Mouse (Mus musculus): ENCODE measurements around the gene Gm28051. TPM values are rescaled to one million over a fixed set of nuclear protein-coding genes. Genes with fewer than 3 reads are reported as not detected.

The Gm28051 gene
- polyA plus RNA-seq, 1 experiment from 2014 or later = not detected

DNA sequence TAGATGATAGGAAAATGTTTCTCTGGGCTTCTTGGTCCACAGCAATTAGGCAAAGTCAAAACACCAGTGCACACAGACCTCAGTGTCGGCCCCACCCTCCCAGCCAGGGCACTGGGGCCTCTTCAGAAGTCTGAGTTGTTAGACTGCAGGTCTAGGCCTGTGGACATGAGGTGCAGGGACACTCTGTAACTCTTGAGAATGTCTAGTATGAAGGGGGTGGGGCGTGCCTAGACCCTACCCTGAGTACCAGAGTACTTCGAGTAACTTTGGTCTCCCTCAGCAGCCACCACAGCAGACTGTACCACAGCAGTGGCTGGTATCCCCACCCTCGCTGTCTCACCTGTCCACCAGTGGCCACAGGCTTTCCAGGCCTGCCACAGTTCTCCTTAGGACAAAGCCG, 71.2 kb downstream of the Gm28051 start:
- no peak overlapping the region for H3K4me2 ChIP-seq
- H3K9ac ChIP-seq (ENCODE audit: low read length) = no peak overlapping the region
- no peak overlapping the region for H3K4me3 ChIP-seq (ENCODE audit: low read depth, low read length)
- no peak overlapping the region for H3K27ac ChIP-seq (ENCODE audit: low read depth, low read length)
- no peak for DNase-seq (ENCODE audit: low spot score, missing footprints)
- no peaks in the 10 kb centered on the region for H3K27me3 ChIP-seq (ENCODE audit: control insufficient read depth, insufficient read depth, low read length)
- no peaks in the 10 kb centered on the region for H3K9me3 ChIP-seq (ENCODE audit: control insufficient read depth, low read length)
- H3K4me1 ChIP-seq (ENCODE audit: control insufficient read depth, insufficient read depth, low read length) = peaks cover 11% of the 10 kb centered on the region
- ATAC-seq (ENCODE audit: low FRiP score) = no peak
- 87% methylated on average over 5 of the region's 5 CpGs for WGBS
- no peaks in the 10 kb centered on the region for H3K36me3 ChIP-seq (ENCODE audit: control insufficient read depth, insufficient read depth, low read length)

- DNase-seq (ENCODE audit: low spot score, missing footprints) = no peak
- WGBS = 61% methylated on average over 9 of the region's 9 CpGs
- H3K27me3 ChIP-seq (ENCODE audit: control insufficient read depth, insufficient read depth, low read length) = no peaks in the 10 kb centered on the region
Measured at GRCm38 (mm10) chr12:102685523-102685931, 72.0 kb downstream of the Gm28051 start.

GRCm38 (mm10) chr12:102684720-102685386, 72.7 kb downstream of the Gm28051 start:
- Histone ChIP-seq H3K4me2 (no peak overlapping the region), H3K36me3 (ENCODE audit: control insufficient read depth, insufficient read depth, low read length) (no peaks in the 10 kb centered on the region), H3K4me3 (ENCODE audit: low read depth, low read length) (no peak overlapping the region), H3K9ac (ENCODE audit: low read length) (no peak overlapping the region), H3K27me3 (ENCODE audit: control insufficient read depth, insufficient read depth, low read length) (no peaks in the 10 kb centered on the region), H3K4me1 (ENCODE audit: control insufficient read depth, insufficient read depth, low read length) (peaks cover 8% of the 10 kb centered on the region), H3K9me3 (ENCODE audit: control insufficient read depth, low read length) (no peaks in the 10 kb centered on the region), H3K27ac (ENCODE audit: low read depth, low read length) (no peak overlapping the region)
- 65% methylated on average over 3 of the region's 3 CpGs for WGBS
- DNase-seq (ENCODE audit: low spot score, missing footprints) (no peak), ATAC-seq (ENCODE audit: low FRiP score) (no peak)

More at GRCm38 (mm10) chr12:102685523-102685931, 72.0 kb downstream of the Gm28051 start:
- H3K27ac ChIP-seq (ENCODE audit: low read depth, low read length) = no peak overlapping the region
- H3K4me3 ChIP-seq (ENCODE audit: low read depth, low read length) = no peak overlapping the region
- H3K4me2 ChIP-seq = no peak overlapping the region
- H3K4me1 ChIP-seq (ENCODE audit: control insufficient read depth, insufficient read depth, low read length) = peaks cover 8% of the 10 kb centered on the region
- no peak overlapping the region for H3K9ac ChIP-seq (ENCODE audit: low read length)
- ATAC-seq (ENCODE audit: low FRiP score) = no peak
- no peaks in the 10 kb centered on the region for H3K36me3 ChIP-seq (ENCODE audit: control insufficient read depth, insufficient read depth, low read length)
- no peaks in the 10 kb centered on the region for H3K9me3 ChIP-seq (ENCODE audit: control insufficient read depth, low read length)

- H3K27ac ChIP-seq (ENCODE audit: low read depth, low read length) = no peak overlapping the region
- H3K36me3 ChIP-seq (ENCODE audit: control insufficient read depth, insufficient read depth, low read length) = no peaks in the 10 kb centered on the region
- H3K9me3 ChIP-seq (ENCODE audit: control insufficient read depth, low read length) = no peaks in the 10 kb centered on the region
- no peak overlapping the region for H3K4me2 ChIP-seq
- ATAC-seq (ENCODE audit: low FRiP score) (no peak), DNase-seq (ENCODE audit: low spot score, missing footprints) (no peak)
- peaks cover 13% of the 10 kb centered on the region for H3K4me1 ChIP-seq (ENCODE audit: control insufficient read depth, insufficient read depth, low read length)
- no peak overlapping the region for H3K4me3 ChIP-seq (ENCODE audit: low read depth, low read length)
- H3K9ac ChIP-seq (ENCODE audit: low read length) = no peak overlapping the region
- H3K27me3 ChIP-seq (ENCODE audit: control insufficient read depth, insufficient read depth, low read length) = no peaks in the 10 kb centered on the region
- 43% methylated on average over 5 of the region's 5 CpGs for WGBS
Measured at GRCm38 (mm10) chr12:102683979-102684378, 73.6 kb downstream of the Gm28051 start.

DNA sequence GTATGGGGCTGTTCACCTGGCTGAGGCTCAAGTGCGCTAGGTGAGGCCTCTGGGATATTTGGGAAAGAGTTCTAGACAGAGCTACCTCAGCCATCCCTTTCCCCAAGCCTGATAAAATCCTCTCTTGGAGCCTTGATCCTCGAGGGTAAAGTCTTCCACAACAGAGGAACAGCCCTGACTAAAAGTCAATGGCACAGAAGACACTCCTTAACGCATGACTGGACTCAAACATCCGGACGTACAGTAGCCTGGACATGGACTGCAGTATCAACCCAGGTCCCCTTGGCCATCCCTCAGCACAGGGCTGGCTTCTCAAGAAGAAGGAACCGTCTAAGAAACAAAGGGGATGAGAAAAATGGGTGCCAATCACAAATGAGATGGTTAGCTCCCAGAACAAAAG, 74.1 kb downstream of the Gm28051 start:
- Histone ChIP-seq H3K9me3 (ENCODE audit: control insufficient read depth, low read length) (no peaks in the 10 kb centered on the region), H3K4me3 (ENCODE audit: low read depth, low read length) (no peak overlapping the region), H3K27me3 (ENCODE audit: control insufficient read depth, insufficient read depth, low read length) (no peaks in the 10 kb centered on the region), H3K9ac (ENCODE audit: low read length) (no peak overlapping the region), H3K27ac (ENCODE audit: low read depth, low read length) (no peak overlapping the region), H3K4me1 (ENCODE audit: control insufficient read depth, insufficient read depth, low read length) (peaks cover 18% of the 10 kb centered on the region), H3K36me3 (ENCODE audit: control insufficient read depth, insufficient read depth, low read length) (no peaks in the 10 kb centered on the region), H3K4me2 (no peak overlapping the region)
- DNase-seq (ENCODE audit: low spot score, missing footprints) (no peak), ATAC-seq (ENCODE audit: low FRiP score) (no peak)
- WGBS = 81% methylated on average over 6 of the region's 6 CpGs

DNA sequence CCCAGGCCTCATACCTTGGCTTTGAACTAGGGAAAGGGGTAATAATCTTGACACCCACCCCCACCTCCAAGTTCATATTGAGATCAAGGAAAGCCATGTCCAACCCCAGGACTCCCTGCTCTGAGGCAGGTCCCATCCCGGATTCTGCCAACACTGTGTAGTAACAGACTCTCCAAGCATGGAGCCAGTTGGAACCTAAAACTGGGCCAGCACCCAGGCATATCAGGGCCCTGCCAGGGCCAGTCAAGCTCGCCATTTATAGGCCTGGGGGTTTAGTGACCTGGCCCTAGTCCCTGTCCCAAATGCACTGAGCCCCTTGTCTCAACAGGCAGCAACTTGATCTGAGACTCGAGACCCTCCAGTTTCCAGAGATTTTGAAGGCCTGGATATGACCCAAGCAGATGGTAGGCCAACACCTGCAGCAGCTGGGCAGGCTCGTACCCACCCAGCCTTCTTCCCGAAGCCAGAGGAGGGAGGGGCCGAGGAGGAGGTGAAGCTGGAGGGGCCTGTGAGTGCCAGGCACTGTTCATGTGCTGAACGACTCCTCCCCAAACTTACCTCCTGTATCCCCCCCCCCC, 74.8 kb downstream of the Gm28051 start:
- H3K27ac ChIP-seq (ENCODE audit: low read depth, low read length) = no peak overlapping the region
- no peak overlapping the region for H3K9ac ChIP-seq (ENCODE audit: low read length)
- DNase-seq (ENCODE audit: low spot score, missing footprints) (no peak), ATAC-seq (ENCODE audit: low FRiP score) (no peak)
- peaks cover 20% of the 10 kb centered on the region for H3K4me1 ChIP-seq (ENCODE audit: control insufficient read depth, insufficient read depth, low read length)
- H3K27me3 ChIP-seq (ENCODE audit: control insufficient read depth, insufficient read depth, low read length) = no peaks in the 10 kb centered on the region
- no peaks in the 10 kb centered on the region for H3K9me3 ChIP-seq (ENCODE audit: control insufficient read depth, low read length)
- WGBS = 87% methylated on average over 6 of the region's 7 CpGs
- H3K36me3 ChIP-seq (ENCODE audit: control insufficient read depth, insufficient read depth, low read length) = no peaks in the 10 kb centered on the region
- H3K4me3 ChIP-seq (ENCODE audit: low read depth, low read length) = no peak overlapping the region
- no peak overlapping the region for H3K4me2 ChIP-seq

DNA sequence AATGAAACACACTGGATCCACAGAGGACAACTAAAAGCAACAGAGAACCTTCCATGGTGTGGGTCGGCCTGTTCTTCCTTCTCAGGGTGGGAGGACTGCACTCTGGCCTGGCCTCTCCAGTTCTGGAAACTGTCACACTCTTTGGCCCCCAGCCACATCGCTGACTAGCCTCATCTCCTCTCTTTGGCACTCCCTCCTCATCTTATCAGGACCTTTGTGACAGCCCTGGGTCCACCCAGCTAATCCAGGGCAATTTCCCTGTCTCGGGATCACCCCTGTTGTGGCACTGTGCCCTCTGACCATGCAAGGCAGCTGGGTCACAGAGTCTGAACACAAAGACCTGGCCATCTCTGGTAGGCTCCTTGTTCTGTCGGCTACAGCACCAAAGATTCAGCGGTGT, 75.5 kb downstream of the Gm28051 start:
- Histone ChIP-seq H3K27me3 (ENCODE audit: control insufficient read depth, insufficient read depth, low read length) (no peaks in the 10 kb centered on the region), H3K36me3 (ENCODE audit: control insufficient read depth, insufficient read depth, low read length) (no peaks in the 10 kb centered on the region), H3K9me3 (ENCODE audit: control insufficient read depth, low read length) (no peaks in the 10 kb centered on the region), H3K9ac (ENCODE audit: low read length) (no peak overlapping the region), H3K4me1 (ENCODE audit: control insufficient read depth, insufficient read depth, low read length) (peaks cover 20% of the 10 kb centered on the region), H3K4me2 (no peak overlapping the region), H3K4me3 (ENCODE audit: low read depth, low read length) (no peak overlapping the region), H3K27ac (ENCODE audit: low read depth, low read length) (no peak overlapping the region)
- 89% methylated on average over 5 of the region's 5 CpGs for WGBS
- ATAC-seq (ENCODE audit: low FRiP score) (no peak), DNase-seq (ENCODE audit: low spot score, missing footprints) (no peak)

DNA sequence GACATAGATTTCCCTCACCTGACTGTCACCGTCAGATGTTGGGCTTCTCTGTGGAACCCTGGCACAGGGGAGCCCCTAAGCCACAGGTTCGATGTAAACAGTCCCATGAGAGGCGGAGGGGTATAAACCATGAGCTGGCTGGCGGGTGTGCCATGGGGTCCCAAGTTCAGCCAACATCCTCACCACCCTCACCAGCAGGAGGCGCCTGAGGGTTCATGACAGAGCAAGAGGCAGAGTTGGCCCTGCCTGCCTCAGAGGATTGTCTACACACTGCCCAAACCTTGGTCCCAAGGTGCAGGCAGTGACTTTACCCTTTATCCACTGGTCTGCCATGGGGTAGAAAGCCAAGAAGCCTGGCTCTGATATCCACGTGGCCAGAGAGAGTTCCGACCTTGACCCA, 76.0 kb downstream of the Gm28051 start:
- no peak for ATAC-seq (ENCODE audit: low FRiP score)
- H3K4me1 ChIP-seq (ENCODE audit: control insufficient read depth, insufficient read depth, low read length) = peaks cover 20% of the 10 kb centered on the region
- WGBS = 73% methylated on average over 7 of the region's 7 CpGs

DNA sequence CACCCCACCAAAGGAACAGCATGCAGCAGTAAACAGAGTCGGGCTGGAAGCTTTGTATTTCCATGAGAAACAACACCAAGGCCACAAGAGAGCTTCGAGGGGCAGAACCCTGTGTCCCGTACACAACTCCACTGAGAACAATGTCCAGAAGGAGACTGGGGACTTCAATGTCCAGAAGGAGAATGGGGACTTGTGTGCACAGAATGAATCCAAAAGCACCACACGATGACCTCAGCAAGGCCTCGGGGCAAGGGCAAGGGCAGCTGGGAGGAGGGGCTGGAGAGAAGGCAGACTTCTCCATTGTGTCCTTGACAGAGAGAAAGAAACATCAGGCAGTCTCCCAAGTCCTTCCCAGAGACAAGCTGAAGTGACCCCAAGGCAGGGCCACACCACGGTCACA, 78.7 kb downstream of the Gm28051 start:
- no peak for ATAC-seq (ENCODE audit: low FRiP score)
- 26% methylated on average over 6 of the region's 6 CpGs for WGBS
- Histone ChIP-seq H3K27me3 (ENCODE audit: control insufficient read depth, insufficient read depth, low read length) (no peaks in the 10 kb centered on the region), H3K9me3 (ENCODE audit: control insufficient read depth, low read length) (no peaks in the 10 kb centered on the region), H3K36me3 (ENCODE audit: control insufficient read depth, insufficient read depth, low read length) (no peaks in the 10 kb centered on the region), H3K4me2 (no peak overlapping the region), H3K4me1 (ENCODE audit: control insufficient read depth, insufficient read depth, low read length) (peaks cover 16% of the 10 kb centered on the region), H3K4me3 (ENCODE audit: low read depth, low read length) (no peak overlapping the region), H3K27ac (ENCODE audit: low read depth, low read length) (no peak overlapping the region), H3K9ac (ENCODE audit: low read length) (no peak overlapping the region)
- DNase-seq (ENCODE audit: low spot score, missing footprints) = no peak

More for the DNA sequence above, 76.0 kb downstream of the Gm28051 start:
- DNase-seq (ENCODE audit: low spot score, missing footprints) = no peak
- H3K4me3 ChIP-seq (ENCODE audit: low read depth, low read length) = no peak overlapping the region
- H3K36me3 ChIP-seq (ENCODE audit: control insufficient read depth, insufficient read depth, low read length) = no peaks in the 10 kb centered on the region
- no peak overlapping the region for H3K27ac ChIP-seq (ENCODE audit: low read depth, low read length)
- no peaks in the 10 kb centered on the region for H3K27me3 ChIP-seq (ENCODE audit: control insufficient read depth, insufficient read depth, low read length)
- no peak overlapping the region for H3K4me2 ChIP-seq
- H3K9me3 ChIP-seq (ENCODE audit: control insufficient read depth, low read length) = no peaks in the 10 kb centered on the region
- H3K9ac ChIP-seq (ENCODE audit: low read length) = no peak overlapping the region
